Mouse (Mus musculus): ENCODE measurements around the gene Dram2. TPM values are rescaled to one million over a fixed set of nuclear protein-coding genes. Genes with fewer than 3 reads are reported as not detected.

Dram2 gene
- polyA plus RNA-seq (2012; rRNA removed): 36.1 and 42.9 TPM in 2 replicates

DNA sequence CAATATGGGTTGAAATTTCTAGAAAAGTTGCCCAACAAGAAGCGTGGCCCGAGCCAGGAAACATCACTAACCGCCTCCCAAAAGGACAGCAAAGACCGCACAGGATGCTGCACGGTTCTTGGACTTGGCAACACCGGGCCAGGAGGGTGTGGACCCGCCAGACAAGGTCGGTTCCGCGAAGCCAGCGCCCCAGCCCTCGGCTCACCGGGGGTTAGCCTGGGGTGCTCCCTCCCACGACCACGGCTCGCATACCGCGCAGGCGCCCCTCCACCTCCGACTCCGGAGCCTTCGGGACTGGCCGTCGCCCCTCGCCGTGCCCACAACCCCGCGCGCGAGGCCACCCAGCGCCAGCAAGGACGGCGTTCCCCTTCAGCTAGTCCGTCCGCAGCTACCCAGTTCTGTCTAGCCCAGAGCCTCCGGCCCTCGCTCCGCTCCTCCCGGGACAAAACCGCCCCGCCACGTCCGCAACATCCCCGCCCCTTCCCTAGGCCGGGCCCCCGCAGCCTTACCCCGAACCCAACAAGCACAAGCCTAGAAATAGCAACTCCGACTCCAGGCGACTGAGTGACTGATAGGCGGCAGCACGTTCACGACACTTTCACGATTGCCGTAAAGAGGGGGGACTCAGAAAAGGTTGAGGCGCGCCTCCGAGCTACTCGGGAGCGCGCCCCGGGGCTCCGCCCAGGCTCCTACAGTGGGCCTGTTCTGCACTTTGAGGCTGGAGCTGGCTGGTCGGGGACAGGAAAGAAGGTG is at the start of gene Dram2, which contains the start of gene Cept1:
Dram2 (plus strand) TSS at position 628 of the 753 bp plus-strand sequence.
Cept1 (minus strand) TSS at position 632 of the 753 bp plus-strand sequence.
- no peak for TF ChIP-seq CTCF (IDR thresholded peaks at IDR 0.05; ENCODE audit: borderline replicate concordance, extremely low read depth, insufficient read depth, insufficient read length)
- TF ChIP-seq POLR2A (IDR thresholded peaks at IDR 0.05; ENCODE audit: borderline replicate concordance, extremely low read depth, insufficient read depth, insufficient read length, poor library complexity, severe bottlenecking): peak; percentile 46; the same call in 1 of the 2 replicates
- peak; percentile 99 for DNase-seq (ENCODE audit: low read depth)

- no peak for DNase-seq (ENCODE audit: low read depth)
- TF ChIP-seq CTCF (IDR thresholded peaks at IDR 0.05; ENCODE audit: borderline replicate concordance, extremely low read depth, insufficient read depth, insufficient read length) (no peak), POLR2A (IDR thresholded peaks at IDR 0.05; ENCODE audit: borderline replicate concordance, extremely low read depth, insufficient read depth, insufficient read length, poor library complexity, severe bottlenecking) (no peak)
Observed at GRCm38 (mm10) chr3:106500510-106500909, 47.1 kb upstream of the Dram2 start.

- DNase-seq (ENCODE audit: low read depth): no peak
- TF ChIP-seq POLR2A (IDR thresholded peaks at IDR 0.05; ENCODE audit: borderline replicate concordance, extremely low read depth, insufficient read depth, insufficient read length, poor library complexity, severe bottlenecking) (no peak), CTCF (IDR thresholded peaks at IDR 0.05; ENCODE audit: borderline replicate concordance, extremely low read depth, insufficient read depth, insufficient read length) (no peak)
Observed at GRCm38 (mm10) chr3:106502892-106503291, 44.7 kb upstream of the Dram2 start.

GRCm38 (mm10) chr3:106510669-106511068 is 36.9 kb upstream of the Dram2 start:
- DNase-seq (ENCODE audit: low read depth): no peak
- no peak for TF ChIP-seq POLR2A (IDR thresholded peaks at IDR 0.05; ENCODE audit: borderline replicate concordance, extremely low read depth, insufficient read depth, insufficient read length, poor library complexity, severe bottlenecking)
- TF ChIP-seq CTCF (IDR thresholded peaks at IDR 0.05; ENCODE audit: borderline replicate concordance, extremely low read depth, insufficient read depth, insufficient read length): no peak

GRCm38 (mm10) chr3:106515016-106515415 is 32.6 kb upstream of the Dram2 start:
- TF ChIP-seq POLR2A (IDR thresholded peaks at IDR 0.05; ENCODE audit: borderline replicate concordance, extremely low read depth, insufficient read depth, insufficient read length, poor library complexity, severe bottlenecking): no peak
- TF ChIP-seq CTCF (IDR thresholded peaks at IDR 0.05; ENCODE audit: borderline replicate concordance, extremely low read depth, insufficient read depth, insufficient read length): no peak
- no peak for DNase-seq (ENCODE audit: low read depth)

- DNase-seq (ENCODE audit: low read depth): no peak
- TF ChIP-seq POLR2A (IDR thresholded peaks at IDR 0.05; ENCODE audit: borderline replicate concordance, extremely low read depth, insufficient read depth, insufficient read length, poor library complexity, severe bottlenecking): no peak
Observed at GRCm38 (mm10) chr3:106522730-106523129, 24.9 kb upstream of the Dram2 start.

- TF ChIP-seq POLR2A (IDR thresholded peaks at IDR 0.05; ENCODE audit: borderline replicate concordance, extremely low read depth, insufficient read depth, insufficient read length, poor library complexity, severe bottlenecking) (no peak), CTCF (IDR thresholded peaks at IDR 0.05; ENCODE audit: borderline replicate concordance, extremely low read depth, insufficient read depth, insufficient read length) (no peak)
- DNase-seq (ENCODE audit: low read depth): no peak
Observed at GRCm38 (mm10) chr3:106526411-106526810, 21.2 kb upstream of the Dram2 start.

DNA sequence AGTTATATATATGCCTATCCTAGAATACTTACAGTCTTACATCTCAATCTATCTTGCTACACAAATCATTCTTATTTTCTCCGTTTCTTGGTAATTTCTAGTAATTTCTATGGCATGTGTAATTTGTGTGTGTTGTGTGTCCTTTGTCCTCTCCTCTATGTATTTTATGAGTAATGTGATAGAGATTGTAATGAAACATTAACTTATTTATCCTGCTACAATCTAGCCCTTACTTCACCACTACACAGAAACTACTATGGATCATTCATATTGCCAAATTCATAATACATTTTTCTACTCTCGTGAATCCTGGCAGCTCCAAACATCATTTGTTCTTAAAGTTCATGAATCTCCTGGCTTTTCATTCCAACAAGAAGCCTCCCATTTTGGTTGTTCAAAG is 19.6 kb upstream of the Dram2 start:
- TF ChIP-seq CTCF (IDR thresholded peaks at IDR 0.05; ENCODE audit: borderline replicate concordance, extremely low read depth, insufficient read depth, insufficient read length) (no peak), POLR2A (IDR thresholded peaks at IDR 0.05; ENCODE audit: borderline replicate concordance, extremely low read depth, insufficient read depth, insufficient read length, poor library complexity, severe bottlenecking) (no peak)
- no peak for DNase-seq (ENCODE audit: low read depth)

GRCm38 (mm10) chr3:106533277-106533676 is 14.3 kb upstream of the Dram2 start:
- TF ChIP-seq CTCF (IDR thresholded peaks at IDR 0.05; ENCODE audit: borderline replicate concordance, extremely low read depth, insufficient read depth, insufficient read length): no peak
- no peak for TF ChIP-seq POLR2A (IDR thresholded peaks at IDR 0.05; ENCODE audit: borderline replicate concordance, extremely low read depth, insufficient read depth, insufficient read length, poor library complexity, severe bottlenecking)
- no peak for DNase-seq (ENCODE audit: low read depth)

DNA sequence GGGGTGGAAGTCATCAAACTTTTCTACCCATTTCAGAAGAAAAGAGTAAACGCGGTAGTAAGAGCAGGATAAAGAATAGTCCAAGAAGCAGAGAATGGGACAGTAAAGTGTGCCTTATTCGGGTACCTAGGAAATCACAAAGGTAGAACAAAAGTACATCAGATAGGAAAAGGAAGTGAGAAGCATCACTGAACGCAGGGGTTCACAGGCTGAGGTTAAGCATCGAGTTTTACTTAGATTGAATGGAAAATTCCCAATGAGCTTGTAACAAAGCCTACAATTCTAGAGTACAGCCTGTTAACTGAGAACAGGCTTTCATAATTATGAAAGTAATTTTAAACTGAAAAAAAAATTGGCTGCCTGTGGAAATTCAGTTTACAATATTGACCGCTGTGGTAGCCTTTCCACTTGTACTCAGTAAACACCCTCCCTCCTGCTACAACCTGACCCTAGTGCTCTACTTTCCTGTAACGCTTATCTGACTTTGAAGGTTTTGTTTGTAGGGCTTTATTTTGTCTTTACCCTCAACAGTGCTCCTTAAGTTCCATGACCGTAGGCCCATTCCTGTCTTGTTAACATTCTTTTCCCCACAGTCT is 2.8 kb upstream of the Dram2 start:
- TF ChIP-seq CTCF (IDR thresholded peaks at IDR 0.05; ENCODE audit: borderline replicate concordance, extremely low read depth, insufficient read depth, insufficient read length) (no peak), POLR2A (IDR thresholded peaks at IDR 0.05; ENCODE audit: borderline replicate concordance, extremely low read depth, insufficient read depth, insufficient read length, poor library complexity, severe bottlenecking) (no peak)
- no peak for DNase-seq (ENCODE audit: low read depth)

GRCm38 (mm10) chr3:106547924-106548539 is 434 bp downstream of the Dram2 start:
- DNase-seq (ENCODE audit: low read depth): peak; percentile 57
- TF ChIP-seq CTCF (IDR thresholded peaks at IDR 0.05; ENCODE audit: borderline replicate concordance, extremely low read depth, insufficient read depth, insufficient read length) (no peak), POLR2A (IDR thresholded peaks at IDR 0.05; ENCODE audit: borderline replicate concordance, extremely low read depth, insufficient read depth, insufficient read length, poor library complexity, severe bottlenecking) (no peak)
